Mouse (Mus musculus) G1E (cell line): ENCODE results near the gene Ryk.
"Not testable (repeated sequence)": the region's sequence is repeated elsewhere in the genome, so short reads cannot be mapped to it uniquely, and the experiment has no call there.

Experiments
- CTCF ChIP-seq: IDR thresholded peaks from 2 replicates; pipeline ENCODE4 v1.5.1; 2012; ENCODE audit warnings: low read depth, low read length, inconsistent platforms, mixed read lengths
- GATA1 ChIP-seq: IDR thresholded peaks from 2 replicates; pipeline ENCODE4 v1.6.1; 2012; ENCODE audit warnings: borderline replicate concordance, low read length, inconsistent platforms, mixed read lengths
- GATA2 ChIP-seq: IDR thresholded peaks from 2 replicates; pipeline ENCODE4 v1.6.1; 2012; ENCODE audit warnings: low read depth, low read length, inconsistent platforms, borderline replicate concordance
- POLR2AphosphoS5 ChIP-seq: IDR thresholded peaks from 2 replicates; pipeline ENCODE4 v1.6.1; 2012; ENCODE audit warnings: low read depth, low read length, inconsistent platforms; ENCODE audit not compliant: insufficient replicate concordance
- TAL1 ChIP-seq: conservative IDR thresholded peaks from 2 replicates; pipeline ENCODE4 v1.6.1; 2012; ENCODE audit warnings: low read depth, low read length, inconsistent platforms, mixed read lengths

- TF ChIP-seq TAL1, CTCF, GATA1, POLR2AphosphoS5, GATA2: not testable (repeated sequence)
Observed at GRCm38 (mm10) chr9:102913597-102913996, 78.9 kb downstream of the Ryk start.
